Mouse (Mus musculus) stomach, embryonic 16.5 days (tissue): ENCODE results near the gene Riok1. TPM values are rescaled to one million over a fixed set of nuclear protein-coding genes. Genes with fewer than 3 reads are reported as not detected.
A peak's percentile ranks its signal among the peaks of the same experiment; 100 is the strongest.

Source experiments
- ATAC-seq: fragments of 200-750 bp; cut with Nextera tagmentation; 2 replicates; pipeline ENCODE4 v1.8.0; 2017; ENCODE audit warnings: moderate number of reproducible peaks, moderate TSS enrichment; ENCODE audit not compliant: insufficient read depth, low FRiP score
- H3K27ac ChIP-seq: fragments of 300-500 bp; sonication (generic); 2 replicates; pipeline ENCODE4 v1.5.1; 2014; ENCODE audit warnings: low read length
- H3K27me3 ChIP-seq: fragments of 300-500 bp; sonication (generic); 2 replicates; pipeline ENCODE4 v1.6.1; 2014; ENCODE audit warnings: low read length, control low read depth, mixed read lengths; ENCODE audit not compliant: control insufficient read depth, insufficient read depth
- H3K36me3 ChIP-seq: fragments of 300-500 bp; sonication (generic); 2 replicates; pipeline ENCODE4 v1.6.1; 2014; ENCODE audit warnings: low read length; ENCODE audit not compliant: control insufficient read depth, insufficient read depth
- H3K4me1 ChIP-seq: fragments of 300-500 bp; sonication (generic); 2 replicates; pipeline ENCODE4 v1.6.1; 2014; ENCODE audit warnings: low read length, control low read depth, mixed read lengths; ENCODE audit not compliant: control insufficient read depth, insufficient read depth
- H3K4me2 ChIP-seq: fragments of 300-500 bp; sonication (generic); 2 replicates; pipeline ENCODE4 v1.6.1; 2014; ENCODE audit warnings: low read depth, low read length, mixed read lengths
- H3K4me3 ChIP-seq: fragments of 300-500 bp; sonication (generic); replicated peaks from 2 replicates; pipeline ENCODE4 v1.5.1; 2014; ENCODE audit warnings: mild to moderate bottlenecking, low read length
- H3K9ac ChIP-seq: fragments of 300-500 bp; sonication (generic); 2 replicates; pipeline ENCODE4 v1.6.1; 2014; ENCODE audit warnings: low read length
- H3K9me3 ChIP-seq: fragments of 300-500 bp; sonication (generic); replicated peaks from 2 replicates; pipeline ENCODE4 v1.6.1; 2016; ENCODE audit warnings: low read length, control low read depth; ENCODE audit not compliant: control insufficient read depth
- WGBS: fragments of 180-500 bp; shearing (Covaris S2); extraction: QIAGEN DNeasy Blood & Tissue Kit; methylation state at CpG from one replicate; pipeline ENCODE4 v1.1.7; 2014; 5-methylcytosine and 5-hydroxymethylcytosine counted together
- polyA plus RNA-seq: library from polyadenylated mRNA; unstranded; fragments of >200 nt; fragmentation: Nextera tagmentation; extraction: Ambion mirVana; gene quantifications from 2 replicates; pipeline ENCODE4 v1.2.1, GENCODE M21; 2015

Riok1 gene
- 43.9 and 45.6 TPM in 2 replicates for polyA plus RNA-seq

- H3K4me1 ChIP-seq, result peaks cover 15% of the 10 kb centered on the region
- H3K36me3 ChIP-seq, result no peaks in the 10 kb centered on the region
- peak within 1 kb of the TSS; percentile 84 for H3K27ac ChIP-seq
- peak within 1 kb of the TSS; percentile 96 for H3K4me2 ChIP-seq
- WGBS, result 9% methylated on average over 37 of the region's 37 CpGs
- H3K9me3 ChIP-seq, result no peaks in the 10 kb centered on the region
- H3K27me3 ChIP-seq, result no peaks in the 10 kb centered on the region
- ATAC-seq, result no peak
- peak within 1 kb of the TSS; percentile 89 for H3K4me3 ChIP-seq
- peak within 1 kb of the TSS; percentile 89 for H3K9ac ChIP-seq
Measured at GRCm38 (mm10) chr13:38036343-38037043, at the start of gene Riok1. Riok1 (plus strand) TSS chr13:38036995.

GRCm38 (mm10) chr13:37989701-37990100 lies 47.1 kb upstream of the Riok1 start:
- H3K36me3 ChIP-seq, result peaks cover 31% of the 10 kb centered on the region
- WGBS, result 93% methylated on average over 8 of the region's 8 CpGs

DNA sequence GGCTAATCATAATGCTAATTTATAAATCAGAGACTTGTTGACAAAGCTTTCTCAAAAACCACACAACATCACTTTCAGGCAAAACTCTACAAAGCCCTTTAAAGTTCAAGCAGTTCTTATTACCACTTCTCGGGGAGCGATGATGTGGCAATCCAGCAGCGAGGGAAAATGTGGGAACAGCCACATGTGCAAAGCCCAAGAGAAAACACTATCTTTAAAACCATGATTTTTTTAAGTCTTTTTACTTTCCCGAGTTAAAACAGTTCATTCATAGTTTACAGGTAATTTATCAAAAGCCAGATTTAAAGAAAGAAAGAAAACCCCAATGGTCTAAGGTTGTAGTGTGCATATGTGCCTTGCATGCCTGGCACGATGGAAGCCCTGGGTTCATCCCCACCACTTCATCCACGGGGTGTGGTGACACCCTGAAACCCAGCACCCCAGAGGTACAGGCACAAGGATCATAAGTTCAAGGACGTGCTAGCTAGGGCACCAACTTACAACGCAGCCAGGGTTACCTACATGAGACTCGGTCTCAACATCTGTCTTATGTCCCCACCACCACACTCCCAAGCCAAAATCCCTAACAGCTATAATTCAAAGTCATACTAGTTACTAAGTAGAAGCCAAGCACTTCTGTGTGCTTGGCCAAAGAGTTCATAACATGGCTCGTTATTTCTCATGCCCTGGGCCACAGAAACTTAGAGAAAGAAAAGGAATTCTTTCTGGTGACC lies 44.0 kb upstream of the Riok1 start:
- H3K9ac ChIP-seq, result peak overlapping the region; percentile 94
- no peaks in the 10 kb centered on the region for H3K9me3 ChIP-seq
- no peak for ATAC-seq
- H3K27me3 ChIP-seq, result no peaks in the 10 kb centered on the region
- peaks cover 17% of the 10 kb centered on the region for H3K36me3 ChIP-seq
- peak overlapping the region; percentile 92 for H3K27ac ChIP-seq
- peak overlapping the region; percentile 89 for H3K4me2 ChIP-seq
- H3K4me3 ChIP-seq, result peak overlapping the region; percentile 84
- 12% methylated on average over 10 of the region's 10 CpGs for WGBS
- no peaks in the 10 kb centered on the region for H3K4me1 ChIP-seq

More at GRCm38 (mm10) chr13:37989701-37990100, 47.1 kb upstream of the Riok1 start:
- Histone ChIP-seq H3K9ac (no peak overlapping the region), H3K27ac (no peak overlapping the region), H3K4me1 (no peaks in the 10 kb centered on the region), H3K4me2 (no peak overlapping the region), H3K27me3 (no peaks in the 10 kb centered on the region), H3K4me3 (no peak overlapping the region), H3K9me3 (no peaks in the 10 kb centered on the region)
- ATAC-seq, result no peak

DNA sequence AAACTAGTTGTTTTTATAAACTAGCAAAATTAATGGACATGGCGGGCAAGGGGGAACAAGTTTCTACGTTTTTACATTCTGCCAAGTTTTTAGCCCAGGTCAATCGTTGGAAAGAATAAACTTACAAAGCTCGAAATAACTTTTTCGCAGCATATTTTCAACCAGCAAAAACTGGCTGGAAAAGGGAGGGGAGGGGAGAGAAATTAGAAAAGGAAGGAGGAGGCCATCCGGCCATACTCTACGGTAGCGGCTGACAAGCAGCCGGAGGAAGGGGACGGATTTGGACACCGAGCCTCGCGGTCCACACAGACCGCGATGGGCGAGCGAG lies 43.5 kb upstream of the Riok1 start:
- Histone ChIP-seq H3K9me3 (no peaks in the 10 kb centered on the region), H3K27me3 (no peaks in the 10 kb centered on the region), H3K9ac (peak overlapping the region; percentile 94), H3K27ac (peak overlapping the region; percentile 92), H3K4me3 (peak overlapping the region; percentile 84), H3K4me1 (no peaks in the 10 kb centered on the region), H3K36me3 (peaks cover 17% of the 10 kb centered on the region), H3K4me2 (peak overlapping the region; percentile 89)
- under 1% methylated on average over 17 of the region's 17 CpGs for WGBS
- ATAC-seq, result no peak

DNA sequence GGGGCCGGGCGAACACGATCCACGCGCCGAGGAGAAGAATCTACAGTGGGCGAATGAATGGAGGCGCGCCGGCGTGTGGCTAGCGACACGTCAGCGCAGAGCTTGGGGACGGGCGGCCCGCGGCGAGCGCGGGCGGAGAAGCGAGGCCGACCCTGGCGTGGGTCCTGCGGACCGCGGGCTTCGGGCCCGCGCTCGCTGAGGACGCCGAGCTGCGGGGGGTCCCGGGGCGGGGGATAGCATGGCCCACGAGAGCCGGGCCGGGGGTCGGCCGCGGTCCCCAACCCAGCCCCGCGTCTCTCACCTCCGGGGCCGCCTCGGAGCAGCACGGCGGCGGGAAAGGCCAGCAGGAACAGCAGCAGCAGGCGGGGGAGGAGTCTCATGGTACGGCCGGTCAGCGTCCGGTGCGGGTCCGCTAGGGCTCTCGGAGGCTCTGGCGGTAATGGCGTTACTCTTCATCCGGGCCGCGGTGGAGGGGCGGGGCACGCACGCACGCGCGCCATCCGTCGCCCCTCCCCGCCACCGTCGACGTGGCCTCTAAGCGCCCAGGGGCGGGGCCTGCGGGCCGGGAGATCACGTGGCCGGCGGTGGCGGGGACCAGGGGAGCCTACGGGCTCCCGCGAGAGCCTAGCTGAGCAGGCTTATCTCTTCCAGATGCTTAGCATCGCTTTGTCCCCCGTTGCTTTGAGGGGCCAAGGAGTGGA lies 42.9 kb upstream of the Riok1 start, which contains the start of gene Ssr1:
Gene Ssr1 (minus strand): TSS at position 514 of the 701 bp plus-strand sequence.
- H3K36me3 ChIP-seq, result peaks cover 17% of the 10 kb centered on the region
- H3K9ac ChIP-seq, result peak within 1 kb of the TSS; percentile 94
- peak; percentile 98 for ATAC-seq
- H3K4me3 ChIP-seq, result peak within 1 kb of the TSS; percentile 84
- H3K27ac ChIP-seq, result peak within 1 kb of the TSS; percentile 92
- peak within 1 kb of the TSS; percentile 89 for H3K4me2 ChIP-seq
- WGBS, result under 1% methylated on average over 89 of the region's 89 CpGs
- no peaks in the 10 kb centered on the region for H3K9me3 ChIP-seq
- H3K4me1 ChIP-seq, result no peaks in the 10 kb centered on the region
- no peaks in the 10 kb centered on the region for H3K27me3 ChIP-seq

DNA sequence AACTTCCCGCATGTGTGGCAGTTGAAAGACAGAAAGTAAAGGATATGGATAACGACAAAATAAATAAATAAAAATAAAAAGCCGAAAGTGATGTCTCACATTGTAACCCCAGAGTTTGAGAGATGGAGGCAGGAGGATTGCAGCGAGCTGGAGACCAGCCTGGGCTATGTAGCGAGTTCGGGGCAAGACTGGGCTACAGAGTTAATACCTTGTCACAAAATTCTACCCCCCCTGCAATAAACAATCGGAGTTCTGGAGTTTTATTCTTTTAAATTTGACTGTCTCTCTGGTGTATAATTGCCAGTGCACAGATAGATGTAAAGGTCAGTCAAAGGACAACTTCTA lies 42.4 kb upstream of the Riok1 start:
- no peak for ATAC-seq
- Histone ChIP-seq H3K36me3 (peaks cover 17% of the 10 kb centered on the region), H3K27ac (no peak overlapping the region), H3K4me2 (peak overlapping the region; percentile 54), H3K9ac (peak overlapping the region; percentile 59), H3K27me3 (no peaks in the 10 kb centered on the region), H3K4me1 (no peaks in the 10 kb centered on the region), H3K4me3 (peak overlapping the region; percentile 84), H3K9me3 (no peaks in the 10 kb centered on the region)
- WGBS, result 13% methylated on average over 7 of the region's 7 CpGs

DNA sequence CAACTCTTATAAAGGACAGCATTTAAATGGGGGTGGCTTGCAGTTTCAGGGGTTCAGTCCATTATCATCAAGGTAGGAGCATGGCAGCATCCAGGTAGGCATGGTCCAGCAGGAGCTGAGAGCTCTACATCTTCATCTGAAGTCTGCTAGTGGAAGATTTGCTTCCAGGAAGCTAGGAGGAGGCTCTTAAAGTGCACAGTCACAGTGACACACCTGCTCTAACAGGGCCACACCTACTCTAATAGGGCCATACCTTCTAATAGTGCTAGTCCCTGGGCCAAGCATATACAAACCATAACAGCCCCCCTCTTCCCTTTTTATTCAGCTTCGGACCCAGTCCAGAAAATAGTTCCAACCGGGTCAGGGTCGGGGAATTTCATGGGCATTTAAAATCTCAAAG lies 37.1 kb upstream of the Riok1 start:
- H3K4me3 ChIP-seq, result no peak overlapping the region
- ATAC-seq, result no peak
- no peaks in the 10 kb centered on the region for H3K36me3 ChIP-seq
- no peaks in the 10 kb centered on the region for H3K4me1 ChIP-seq
- no peak overlapping the region for H3K4me2 ChIP-seq
- H3K27me3 ChIP-seq, result no peaks in the 10 kb centered on the region
- H3K9ac ChIP-seq, result no peak overlapping the region
- WGBS, result 80% methylated on average over 3 of the region's 3 CpGs
- H3K27ac ChIP-seq, result no peak overlapping the region
- no peaks in the 10 kb centered on the region for H3K9me3 ChIP-seq

- Histone ChIP-seq H3K27ac (no peak overlapping the region), H3K9ac (no peak overlapping the region), H3K4me3 (no peak overlapping the region), H3K4me1 (no peaks in the 10 kb centered on the region), H3K4me2 (no peak overlapping the region), H3K9me3 (no peaks in the 10 kb centered on the region), H3K27me3 (no peaks in the 10 kb centered on the region), H3K36me3 (no peaks in the 10 kb centered on the region)
- 48% methylated on average over 1 of the region's 1 CpGs for WGBS
- no peak for ATAC-seq
Measured at GRCm38 (mm10) chr13:38002461-38002860, 34.3 kb upstream of the Riok1 start.

GRCm38 (mm10) chr13:38007972-38008371 lies 28.8 kb upstream of the Riok1 start:
- Histone ChIP-seq H3K4me2 (no peak overlapping the region), H3K27ac (no peak overlapping the region), H3K27me3 (no peaks in the 10 kb centered on the region), H3K9ac (no peak overlapping the region), H3K9me3 (no peaks in the 10 kb centered on the region), H3K4me3 (no peak overlapping the region), H3K36me3 (no peaks in the 10 kb centered on the region), H3K4me1 (no peaks in the 10 kb centered on the region)
- 91% methylated on average over 2 of the region's 2 CpGs for WGBS
- no peak for ATAC-seq
